Mouse (Mus musculus) liver, adult 2 months (tissue): Measurements from ENCODE around the gene Dpp6. TPM values are rescaled to one million over a fixed set of nuclear protein-coding genes. Genes with fewer than 3 reads are reported as not detected.
A peak's percentile ranks its signal among the peaks of the same experiment; 100 is the strongest.

ENCODE experiments used
- DNase-seq: peaks from one replicate; pipeline ENCODE4 v3.0.0-alpha.2; 2011; ENCODE audit warnings: low read depth, low spot score; ENCODE audit errors: extremely low read depth
- H3K27ac ChIP-seq: fragments of 200-500 bp; replicated peaks from 2 replicates; pipeline ENCODE4 v1.5.1; 2012; ENCODE audit warnings: low read depth, mild to moderate bottlenecking, control low read depth, inconsistent platforms, low read length; ENCODE audit not compliant: insufficient read depth
- H3K27me3 ChIP-seq: fragments of 200-500 bp; 2 replicates; pipeline ENCODE4 v1.6.1; 2012; ENCODE audit warnings: mild to moderate bottlenecking, moderate library complexity, low read length, inconsistent platforms; ENCODE audit not compliant: control insufficient read depth, insufficient read depth
- H3K36me3 ChIP-seq: fragments of 200-500 bp; 2 replicates; pipeline ENCODE4 v1.6.1; 2012; ENCODE audit warnings: low read length, inconsistent platforms; ENCODE audit not compliant: control insufficient read depth, insufficient read depth
- H3K4me1 ChIP-seq: fragments of 200-500 bp; 2 replicates; pipeline ENCODE4 v1.6.1; 2011; ENCODE audit warnings: low read length; ENCODE audit not compliant: control insufficient read depth, insufficient read depth
- H3K4me3 ChIP-seq: fragments of 200-500 bp; 2 replicates; pipeline ENCODE4 v1.5.1; 2011; ENCODE audit warnings: low read depth, mild to moderate bottlenecking, control low read depth, low read length, moderate library complexity; ENCODE audit not compliant: insufficient read depth
- H3K79me2 ChIP-seq: fragments of 200-500 bp; 2 replicates; pipeline ENCODE4 v1.6.1; 2012; ENCODE audit warnings: inconsistent platforms, mild to moderate bottlenecking, low read length, moderate library complexity; ENCODE audit not compliant: control insufficient read depth, insufficient read depth
- H3K9ac ChIP-seq: fragments of 200-500 bp; 2 replicates; pipeline ENCODE4 v1.6.1; 2012; ENCODE audit warnings: low read depth, mild to moderate bottlenecking, control low read depth, inconsistent platforms, low read length
- CTCF ChIP-seq: fragments of 200-500 bp; IDR thresholded peaks from 2 replicates; pipeline ENCODE4 v1.5.1; 2011; ENCODE audit warnings: low read depth, low read length, control low read depth
- POLR2A ChIP-seq: fragments of 200-500 bp; IDR thresholded peaks from 2 replicates; pipeline ENCODE4 v1.6.1; 2011; ENCODE audit warnings: low read length, control low read depth; ENCODE audit not compliant: insufficient read depth; ENCODE audit errors: extremely low read depth
- WGBS: fragments of 180-500 bp; shearing (Covaris S2); methylation state at CpG from one replicate; pipeline ENCODE4 v1.1.7; 2018; 5-methylcytosine and 5-hydroxymethylcytosine counted together
- polyA plus RNA-seq: library from polyadenylated mRNA; depleted of rRNA; stranded (reverse); fragments of >200 nt; gene quantifications from 2 replicates; pipeline ENCODE4 v1.2.3, GENCODE M21; 2012
- total RNA-seq: library from RNA; depleted of rRNA; stranded (reverse); fragments of >200 nt; gene quantifications from 2 replicates; pipeline ENCODE4 v1.2.3, GENCODE M21; 2014

Dpp6 gene
- total and polyA plus RNA-seq, 2 experiments = not detected

DNA sequence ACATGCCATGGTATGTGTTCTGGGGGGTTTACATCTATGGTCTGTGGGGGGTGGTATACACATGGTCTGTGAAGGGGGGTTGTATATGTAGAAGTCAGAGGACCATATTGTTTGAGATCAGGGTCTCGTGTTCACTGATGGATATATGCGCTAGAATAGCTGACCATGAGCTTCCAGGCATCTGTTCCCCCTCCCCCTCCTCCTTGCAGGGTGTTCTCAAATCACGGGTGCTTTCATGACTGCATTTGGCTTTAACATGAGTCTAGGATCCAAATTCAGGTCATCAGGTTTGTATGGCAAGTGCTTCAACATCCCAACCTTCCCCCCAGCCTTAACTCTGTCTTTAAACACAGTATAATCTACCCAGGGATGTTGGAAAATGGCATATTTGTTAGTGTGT, 448.3 kb downstream of the Dpp6 start:
- DNase-seq = no peak
- Histone ChIP-seq H3K27me3 (no peaks in the 10 kb centered on the region), H3K27ac (no peak overlapping the region), H3K79me2 (no peaks in the 10 kb centered on the region), H3K36me3 (no peaks in the 10 kb centered on the region), H3K4me1 (no peaks in the 10 kb centered on the region), H3K4me3 (no peak overlapping the region), H3K9ac (no peak overlapping the region)
- whole genome bisulfite sequencing = 76% methylated on average over 3 of the region's 3 CpGs
- no peak for TF ChIP-seq POLR2A

GRCm38 (mm10) chr5:27271336-27271735, 454.3 kb downstream of the Dpp6 start:
- Histone ChIP-seq H3K4me3 (no peak overlapping the region), H3K9ac (no peak overlapping the region), H3K27me3 (0 out of 2 replicates have a peak, but pooled peaks cover 3% of the 10 kb centered on the region), H3K4me1 (no peaks in the 10 kb centered on the region), H3K79me2 (no peaks in the 10 kb centered on the region), H3K27ac (no peak overlapping the region), H3K36me3 (no peaks in the 10 kb centered on the region)
- 52% methylated on average over 4 of the region's 4 CpGs for WGBS
- TF ChIP-seq CTCF (no peak), POLR2A (no peak)
- no peak for DNase-seq

GRCm38 (mm10) chr5:27274781-27275395, 457.9 kb downstream of the Dpp6 start:
- Histone ChIP-seq H3K4me1 (no peaks in the 10 kb centered on the region), H3K79me2 (no peaks in the 10 kb centered on the region), H3K4me3 (no peak overlapping the region), H3K27me3 (0 out of 2 replicates have a peak, but pooled peaks cover 3% of the 10 kb centered on the region), H3K36me3 (no peaks in the 10 kb centered on the region), H3K27ac (no peak overlapping the region), H3K9ac (no peak overlapping the region)
- no peak for DNase-seq
- 35% methylated on average over 8 of the region's 8 CpGs for WGBS
- TF ChIP-seq POLR2A = no peak
- no peak for TF ChIP-seq CTCF

DNA sequence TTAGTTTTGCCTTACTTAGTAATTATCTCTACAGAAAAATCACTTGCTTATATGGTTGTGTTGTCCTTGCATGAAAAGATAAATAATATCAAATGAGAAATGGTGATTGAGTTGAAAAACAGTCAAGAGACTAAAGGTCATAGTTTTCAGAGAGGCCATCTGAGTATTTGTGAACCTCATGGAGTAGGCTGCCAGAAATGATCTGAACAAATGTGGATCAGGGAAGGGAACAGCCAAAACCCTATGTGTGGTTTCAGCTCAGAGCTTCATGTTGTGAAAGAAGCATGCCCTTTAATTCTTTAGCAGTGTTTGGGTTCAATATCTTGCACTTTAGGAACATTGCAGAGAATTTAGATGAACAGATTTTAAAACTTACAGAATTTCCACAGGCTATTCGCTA, 458.9 kb downstream of the Dpp6 start:
- Histone ChIP-seq H3K4me3 (no peak overlapping the region), H3K79me2 (no peaks in the 10 kb centered on the region), H3K27me3 (0 out of 2 replicates have a peak, but pooled peaks cover 3% of the 10 kb centered on the region), H3K27ac (no peak overlapping the region), H3K9ac (no peak overlapping the region), H3K4me1 (no peaks in the 10 kb centered on the region), H3K36me3 (no peaks in the 10 kb centered on the region)
- WGBS = 79% methylated on average over 1 of the region's 1 CpGs
- DNase-seq = peak; percentile 78
- TF ChIP-seq POLR2A (no peak), CTCF (no peak)

DNA sequence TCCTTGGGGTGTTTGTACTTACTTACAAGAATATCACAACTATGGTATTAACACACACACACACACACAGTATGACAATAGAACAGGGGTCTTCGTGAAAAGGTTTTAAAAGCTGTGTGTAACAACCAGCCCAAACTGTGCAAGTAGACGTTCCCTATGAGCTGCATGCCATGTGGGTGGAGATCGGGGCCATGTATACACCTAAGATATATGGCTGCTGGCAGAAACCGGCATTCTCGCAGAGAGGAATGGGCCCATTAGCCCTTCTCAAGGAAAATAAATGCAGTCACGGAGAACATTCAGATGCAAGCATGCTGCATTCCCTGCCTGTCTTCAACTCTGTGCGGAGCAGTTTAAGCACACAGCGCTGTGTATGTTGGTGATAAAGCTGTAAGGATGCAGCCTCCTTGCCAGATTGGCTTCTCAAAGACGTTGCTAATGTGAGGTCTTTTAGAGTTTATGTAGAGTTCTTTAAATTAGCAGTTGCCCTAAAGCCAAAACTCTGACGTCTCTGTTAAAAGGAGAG, 461.2 kb downstream of the Dpp6 start:
- DNase-seq = no peak
- Histone ChIP-seq H3K36me3 (no peaks in the 10 kb centered on the region), H3K9ac (no peak overlapping the region), H3K27ac (no peak overlapping the region), H3K27me3 (no peaks in the 10 kb centered on the region), H3K4me1 (no peaks in the 10 kb centered on the region), H3K79me2 (no peaks in the 10 kb centered on the region), H3K4me3 (no peak overlapping the region)
- 81% methylated on average over 10 of the region's 10 CpGs for WGBS
- no peak for TF ChIP-seq CTCF
- TF ChIP-seq POLR2A = no peak

DNA sequence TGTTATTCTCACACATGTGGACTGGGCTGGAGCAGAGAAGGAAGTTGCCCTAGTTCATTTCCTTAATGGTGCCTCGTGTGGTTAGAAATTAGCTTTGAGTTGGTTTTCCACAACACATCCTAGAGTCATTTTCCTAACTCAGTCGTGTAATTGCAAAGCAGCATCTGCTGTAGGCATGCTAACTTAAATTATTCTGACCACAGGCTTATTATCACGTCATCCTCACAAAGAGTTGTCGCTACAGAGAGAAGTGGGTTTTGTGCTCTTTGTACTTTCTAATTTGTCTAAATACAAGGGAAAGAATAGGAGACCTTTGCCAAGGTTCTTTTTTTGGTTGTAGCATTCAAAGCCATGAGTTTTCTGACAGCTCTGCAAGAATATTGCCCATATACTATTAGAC, 469.9 kb downstream of the Dpp6 start:
- H3K27ac ChIP-seq = no peak overlapping the region
- no peaks in the 10 kb centered on the region for H3K4me1 ChIP-seq
- H3K36me3 ChIP-seq = no peaks in the 10 kb centered on the region
- H3K9ac ChIP-seq = no peak overlapping the region
- TF ChIP-seq POLR2A = no peak
- no peak for TF ChIP-seq CTCF
- WGBS = 64% methylated on average over 4 of the region's 4 CpGs
- H3K4me3 ChIP-seq = no peak overlapping the region
- H3K79me2 ChIP-seq = no peaks in the 10 kb centered on the region
- no peak for DNase-seq
- no peaks in the 10 kb centered on the region for H3K27me3 ChIP-seq
